Mouse (Mus musculus) forebrain, postnatal 0 days (tissue): ENCODE results near the gene Arsj. TPM values are rescaled to one million over a fixed set of nuclear protein-coding genes. Genes with fewer than 3 reads are reported as not detected.
A peak's percentile ranks its signal among the peaks of the same experiment; 100 is the strongest.

ENCODE experiments used
- ATAC-seq: fragments of 200-750 bp; cut with Nextera tagmentation; 2 replicates; pipeline ENCODE4 v1.8.0; 2017; ENCODE audit warnings: mild to moderate bottlenecking, moderate library complexity
- DNase-seq: peaks from one replicate; pipeline ENCODE4 v3.0.0-alpha.2; 2015
- H3K27ac ChIP-seq: fragments of 300-500 bp; sonication (generic); 2 replicates; pipeline ENCODE4 v1.5.1; 2014; ENCODE audit warnings: low read depth, mild to moderate bottlenecking, antibody characterized with exemption, low read length, moderate library complexity, mixed read lengths
- H3K27me3 ChIP-seq: fragments of 300-500 bp; sonication (generic); 2 replicates; pipeline ENCODE4 v1.6.1; 2014; ENCODE audit warnings: mild to moderate bottlenecking, low read length, mixed read lengths; ENCODE audit not compliant: insufficient read depth
- H3K36me3 ChIP-seq: fragments of 300-500 bp; sonication (generic); 2 replicates; pipeline ENCODE4 v1.6.1; 2014; ENCODE audit warnings: mild to moderate bottlenecking, moderate library complexity; ENCODE audit not compliant: insufficient read depth
- H3K4me1 ChIP-seq: fragments of 300-500 bp; sonication (generic); 2 replicates; pipeline ENCODE4 v1.6.1; 2014; ENCODE audit warnings: antibody characterized with exemption; ENCODE audit not compliant: insufficient read depth
- H3K4me2 ChIP-seq: fragments of 300-500 bp; sonication (generic); 2 replicates; pipeline ENCODE4 v1.6.1; 2014; ENCODE audit warnings: low read depth, mild to moderate bottlenecking, moderate library complexity
- H3K4me3 ChIP-seq: fragments of 300-500 bp; sonication (generic); 2 replicates; pipeline ENCODE4 v1.5.1; 2014; ENCODE audit warnings: low read depth, low read length, mixed read lengths
- H3K9ac ChIP-seq: fragments of 300-500 bp; sonication (generic); 2 replicates; pipeline ENCODE4 v1.6.1; 2014; ENCODE audit warnings: mild to moderate bottlenecking
- H3K9me3 ChIP-seq: fragments of 300-500 bp; sonication (generic); 2 replicates; pipeline ENCODE4 v1.6.1; 2016; ENCODE audit warnings: low read length
- CTCF ChIP-seq: sonication (generic); IDR thresholded peaks from 2 replicates; pipeline ENCODE4 v1.5.1; 2016; ENCODE audit warnings: antibody characterized with exemption, control low read depth, low read depth
- WGBS: fragments of 180-500 bp; shearing (Covaris S2); extraction: QIAGEN DNeasy Blood & Tissue Kit; methylation state at CpG from one replicate; pipeline ENCODE4 v1.1.7; 2014; 5-methylcytosine and 5-hydroxymethylcytosine counted together
- polyA plus RNA-seq: library from polyadenylated mRNA; unstranded; fragments of >200 nt; fragmentation: Nextera tagmentation; extraction: Ambion mirVana; gene quantifications from 2 replicates; pipeline ENCODE4 v1.2.1, GENCODE M21; 2015
- total RNA-seq: library from RNA; depleted of rRNA; stranded (reverse); fragments of >200 nt; gene quantifications from 2 replicates; pipeline ENCODE4 v1.2.3, GENCODE M21; 2014

Gene Arsj
- total and polyA plus RNA-seq, 2 experiments from 2014 or later, result 0.54 to 1.0 TPM

GRCm38 (mm10) chr3:126379252-126379651 is 15.8 kb downstream of the Arsj start:
- WGBS, result 82% methylated on average over 6 of the region's 6 CpGs
- no peak for TF ChIP-seq CTCF
- no peaks in the 10 kb centered on the region for H3K4me1 ChIP-seq

DNA sequence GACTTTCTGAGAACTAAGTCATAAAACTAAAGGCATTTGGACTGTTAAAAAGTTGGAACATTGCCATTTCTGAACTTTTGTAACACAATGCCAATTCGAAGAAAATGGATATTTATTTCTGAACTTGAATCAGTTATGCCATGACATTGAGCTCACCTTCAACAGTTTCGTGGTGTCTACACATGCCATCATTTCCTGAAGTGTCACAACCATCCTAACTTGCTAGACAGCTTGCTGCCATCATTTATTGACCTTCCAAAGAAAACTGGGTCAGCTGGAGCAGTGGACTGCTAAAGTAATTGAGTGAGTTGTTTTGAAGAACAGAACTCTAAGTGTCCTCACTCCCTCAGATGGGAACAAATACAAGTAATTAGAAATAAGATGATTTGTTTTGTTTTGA is 16.2 kb downstream of the Arsj start:
- Histone ChIP-seq H3K27me3 (no peaks in the 10 kb centered on the region), H3K9ac (no peak overlapping the region), H3K27ac (no peak overlapping the region), H3K9me3 (no peaks in the 10 kb centered on the region), H3K4me2 (no peak overlapping the region), H3K4me3 (no peak overlapping the region), H3K4me1 (no peaks in the 10 kb centered on the region), H3K36me3 (no peaks in the 10 kb centered on the region)
- DNase-seq (no peak), ATAC-seq (no peak)
- WGBS, result 74% methylated on average over 2 of the region's 2 CpGs
- TF ChIP-seq CTCF, result no peak

More at GRCm38 (mm10) chr3:126379252-126379651, 15.8 kb downstream of the Arsj start:
- H3K4me3 ChIP-seq, result no peak overlapping the region
- H3K36me3 ChIP-seq, result no peaks in the 10 kb centered on the region
- no peak overlapping the region for H3K27ac ChIP-seq
- H3K27me3 ChIP-seq, result no peaks in the 10 kb centered on the region
- H3K9ac ChIP-seq, result no peak overlapping the region
- ATAC-seq, result no peak
- H3K4me2 ChIP-seq, result no peak overlapping the region
- H3K9me3 ChIP-seq, result no peaks in the 10 kb centered on the region
- DNase-seq, result no peak

DNA sequence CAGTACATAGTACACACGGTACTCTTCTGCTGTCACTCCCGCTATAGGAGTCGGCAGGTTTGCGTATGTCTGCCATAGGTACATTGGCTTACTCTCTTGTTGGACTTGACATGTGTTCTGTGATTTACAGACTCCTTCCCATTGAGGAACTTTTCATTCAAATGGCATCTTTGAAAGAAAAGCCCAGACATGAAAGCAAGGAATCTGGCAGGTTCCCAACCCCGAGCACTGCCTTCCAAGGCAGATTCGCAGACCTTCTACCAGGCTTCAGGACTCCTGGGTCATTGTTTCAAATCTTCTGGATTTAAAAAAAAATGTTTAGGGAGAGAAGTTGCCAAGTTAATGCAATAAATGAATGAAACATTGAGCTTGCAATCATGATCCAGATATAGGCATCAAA is 19.8 kb downstream of the Arsj start:
- H3K27ac ChIP-seq, result no peak overlapping the region
- H3K27me3 ChIP-seq, result no peaks in the 10 kb centered on the region
- no peaks in the 10 kb centered on the region for H3K4me1 ChIP-seq
- peak; percentile 26 for DNase-seq
- no peak overlapping the region for H3K4me2 ChIP-seq
- no peak overlapping the region for H3K4me3 ChIP-seq
- H3K9me3 ChIP-seq, result no peaks in the 10 kb centered on the region
- ATAC-seq, result 0 out of 2 replicates have a peak, but pooled peaks have one; percentile 34
- H3K36me3 ChIP-seq, result no peaks in the 10 kb centered on the region
- 42% methylated on average over 6 of the region's 6 CpGs for WGBS
- no peak overlapping the region for H3K9ac ChIP-seq
- TF ChIP-seq CTCF, result no peak

- peak; percentile 15 for DNase-seq
- Histone ChIP-seq H3K4me1 (no peaks in the 10 kb centered on the region), H3K36me3 (no peaks in the 10 kb centered on the region), H3K27me3 (no peaks in the 10 kb centered on the region), H3K27ac (no peak overlapping the region), H3K4me3 (no peak overlapping the region), H3K9ac (no peak overlapping the region), H3K4me2 (no peak overlapping the region), H3K9me3 (no peaks in the 10 kb centered on the region)
- 28% methylated on average over 14 of the region's 14 CpGs for WGBS
- no peak for TF ChIP-seq CTCF
- peak; percentile 70 for ATAC-seq
Observed at GRCm38 (mm10) chr3:126384657-126385438, 21.4 kb downstream of the Arsj start.

DNA sequence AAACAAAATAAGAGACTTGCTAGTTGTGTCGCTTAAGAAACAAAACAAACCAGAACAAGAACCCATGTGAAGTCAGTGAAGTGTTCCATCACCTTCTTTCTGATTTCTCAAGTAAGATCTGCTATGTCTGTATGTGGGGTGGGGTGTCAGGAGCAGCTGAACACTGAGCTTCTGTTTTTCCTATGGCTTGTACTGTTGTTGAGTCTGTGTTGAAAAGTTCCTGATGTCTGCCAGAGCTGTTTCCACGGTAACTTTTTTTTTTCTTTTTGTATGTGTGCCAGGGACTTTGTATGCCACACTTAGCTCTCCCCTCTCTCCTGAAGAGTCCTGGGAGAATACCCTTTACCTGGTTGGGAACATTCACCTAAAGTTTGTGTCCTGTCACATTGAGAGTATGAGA is 34.0 kb downstream of the Arsj start:
- 41% methylated on average over 2 of the region's 2 CpGs for WGBS
- no peak overlapping the region for H3K27ac ChIP-seq
- no peaks in the 10 kb centered on the region for H3K36me3 ChIP-seq
- no peak overlapping the region for H3K9ac ChIP-seq
- no peak overlapping the region for H3K4me2 ChIP-seq
- TF ChIP-seq CTCF, result no peak
- ATAC-seq, result peak; percentile 72
- no peaks in the 10 kb centered on the region for H3K4me1 ChIP-seq
- no peaks in the 10 kb centered on the region for H3K9me3 ChIP-seq
- no peak overlapping the region for H3K4me3 ChIP-seq
- H3K27me3 ChIP-seq, result no peaks in the 10 kb centered on the region
- peak; percentile 9 for DNase-seq

DNA sequence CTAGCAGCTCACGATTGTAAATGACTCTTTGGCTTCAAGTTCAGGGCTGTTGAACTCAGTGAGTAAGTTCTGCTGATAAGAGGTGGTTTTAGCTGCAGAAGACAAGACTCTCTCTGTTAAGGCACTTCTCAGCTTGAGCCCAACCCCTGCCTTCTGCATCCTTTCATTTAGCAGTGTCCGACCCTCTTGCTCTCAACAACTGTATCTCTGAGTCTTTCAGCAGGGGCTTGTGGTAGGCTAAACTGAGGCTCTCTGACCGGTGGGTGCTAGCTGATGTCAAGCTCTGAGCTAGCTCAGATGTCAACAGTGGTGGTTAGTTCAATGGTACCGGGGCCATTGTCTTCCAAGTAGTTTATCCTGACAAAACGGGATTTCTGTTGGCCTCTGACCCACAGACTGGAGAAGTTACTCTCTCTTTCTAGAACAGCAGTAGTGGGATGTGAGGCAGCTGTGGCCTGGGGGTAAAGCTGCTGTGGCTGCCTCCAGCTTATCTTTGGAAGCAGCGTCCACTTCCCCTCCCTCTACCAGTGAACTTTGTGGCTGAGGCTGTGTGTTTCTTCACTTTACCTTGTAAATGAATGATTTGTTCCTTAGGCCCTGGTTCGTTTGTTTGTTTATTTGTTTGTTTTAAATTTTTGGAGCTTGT is 34.6 kb downstream of the Arsj start:
- H3K4me1 ChIP-seq, result no peaks in the 10 kb centered on the region
- ATAC-seq (no peak), DNase-seq (no peak)
- no peak for TF ChIP-seq CTCF
- H3K4me2 ChIP-seq, result no peak overlapping the region
- H3K36me3 ChIP-seq, result no peaks in the 10 kb centered on the region
- H3K4me3 ChIP-seq, result no peak overlapping the region
- WGBS, result 70% methylated on average over 7 of the region's 7 CpGs
- no peaks in the 10 kb centered on the region for H3K27me3 ChIP-seq
- H3K9ac ChIP-seq, result no peak overlapping the region
- no peaks in the 10 kb centered on the region for H3K9me3 ChIP-seq
- H3K27ac ChIP-seq, result no peak overlapping the region

- H3K27me3 ChIP-seq, result no peaks in the 10 kb centered on the region
- H3K4me3 ChIP-seq, result no peak overlapping the region
- DNase-seq (no peak), ATAC-seq (no peak)
- WGBS, result 53% methylated on average over 4 of the region's 4 CpGs
- H3K27ac ChIP-seq, result no peak overlapping the region
- no peaks in the 10 kb centered on the region for H3K36me3 ChIP-seq
- H3K4me2 ChIP-seq, result no peak overlapping the region
- H3K9ac ChIP-seq, result no peak overlapping the region
- no peaks in the 10 kb centered on the region; the same call in 1 of the 2 replicates for H3K4me1 ChIP-seq
- no peaks in the 10 kb centered on the region for H3K9me3 ChIP-seq
- TF ChIP-seq CTCF, result no peak
Observed at GRCm38 (mm10) chr3:126400726-126401125, 37.2 kb downstream of the Arsj start.
